Mouse (Mus musculus): ENCODE results near the gene Rara. TPM values are rescaled to one million over a fixed set of nuclear protein-coding genes. Genes with fewer than 3 reads are reported as not detected.
"Not testable (repeated sequence)": the region's sequence is repeated elsewhere in the genome, so short reads cannot be mapped to it uniquely, and the experiment has no call there.

Gene Rara
- polyA plus RNA-seq, 1 experiment = not detected

GRCm38 (mm10) chr11:98974871-98975719, 47.5 kb downstream of the Rara start:
- H3K4me1 ChIP-seq (ENCODE audit: control insufficient read depth, insufficient read depth, low read length) = peaks cover 16% of the 10 kb centered on the region
- H3K4me3 ChIP-seq (ENCODE audit: insufficient read depth, low read depth, low read length) = no peak overlapping the region
- TF ChIP-seq CTCF (IDR thresholded peaks at IDR 0.05; ENCODE audit: insufficient read depth, low read depth, low read length) = 0 out of 2 replicates have a peak, but pooled peaks have one; percentile 10
- no peak for TF ChIP-seq POLR2A (IDR thresholded peaks at IDR 0.05; ENCODE audit: insufficient read depth, low read depth, low read length)
- WGBS = 41% methylated on average over 5 of the region's 5 CpGs
- H3K27ac ChIP-seq (ENCODE audit: insufficient read depth, low read depth, low read length) = no peak overlapping the region

- 62% methylated on average over 15 of the region's 15 CpGs for WGBS
- no peak overlapping the region for H3K4me3 ChIP-seq (ENCODE audit: insufficient read depth, low read depth, low read length)
- TF ChIP-seq CTCF (IDR thresholded peaks at IDR 0.05; ENCODE audit: insufficient read depth, low read depth, low read length) = no peak
- TF ChIP-seq POLR2A (IDR thresholded peaks at IDR 0.05; ENCODE audit: insufficient read depth, low read depth, low read length) = no peak
- H3K27ac ChIP-seq (ENCODE audit: insufficient read depth, low read depth, low read length) = no peak overlapping the region
- H3K4me1 ChIP-seq (ENCODE audit: control insufficient read depth, insufficient read depth, low read length) = 0 out of 2 replicates have a peak, but pooled peaks cover 5% of the 10 kb centered on the region
Measured at GRCm38 (mm10) chr11:98978526-98979148, 51.0 kb downstream of the Rara start.

GRCm38 (mm10) chr11:98979356-98979755, 51.7 kb downstream of the Rara start:
- 81% methylated on average over 5 of the region's 5 CpGs for WGBS
- TF ChIP-seq CTCF (IDR thresholded peaks at IDR 0.05; ENCODE audit: insufficient read depth, low read depth, low read length) (no peak), POLR2A (IDR thresholded peaks at IDR 0.05; ENCODE audit: insufficient read depth, low read depth, low read length) (no peak)

GRCm38 (mm10) chr11:98981289-98981996, 53.8 kb downstream of the Rara start:
- Histone ChIP-seq H3K27ac (ENCODE audit: insufficient read depth, low read depth, low read length) (0 out of 2 replicates have a peak overlapping the region, but pooled peaks have one; percentile 30), H3K4me1 (ENCODE audit: control insufficient read depth, insufficient read depth, low read length) (0 out of 2 replicates have a peak, but pooled peaks cover 5% of the 10 kb centered on the region), H3K4me3 (ENCODE audit: insufficient read depth, low read depth, low read length) (peak overlapping the region; percentile 66)
- TF ChIP-seq POLR2A (IDR thresholded peaks at IDR 0.05; ENCODE audit: insufficient read depth, low read depth, low read length) (no peak), CTCF (IDR thresholded peaks at IDR 0.05; ENCODE audit: insufficient read depth, low read depth, low read length) (no peak)
- 31% methylated on average over 20 of the region's 20 CpGs for WGBS

More at GRCm38 (mm10) chr11:98979356-98979755, 51.7 kb downstream of the Rara start:
- no peak overlapping the region for H3K27ac ChIP-seq (ENCODE audit: insufficient read depth, low read depth, low read length)
- no peak overlapping the region for H3K4me3 ChIP-seq (ENCODE audit: insufficient read depth, low read depth, low read length)
- 0 out of 2 replicates have a peak, but pooled peaks cover 5% of the 10 kb centered on the region for H3K4me1 ChIP-seq (ENCODE audit: control insufficient read depth, insufficient read depth, low read length)

- Histone ChIP-seq H3K4me3 (ENCODE audit: insufficient read depth, low read depth, low read length) (peak overlapping the region; percentile 66), H3K4me1 (ENCODE audit: control insufficient read depth, insufficient read depth, low read length) (0 out of 2 replicates have a peak, but pooled peaks cover 5% of the 10 kb centered on the region), H3K27ac (ENCODE audit: insufficient read depth, low read depth, low read length) (peak overlapping the region; percentile 30; the same call in 1 of the 2 replicates)
- TF ChIP-seq CTCF (IDR thresholded peaks at IDR 0.05; ENCODE audit: insufficient read depth, low read depth, low read length) (peak; percentile 57), POLR2A (IDR thresholded peaks at IDR 0.05; ENCODE audit: insufficient read depth, low read depth, low read length) (peak; percentile 57)
- under 1% methylated on average over 94 of the region's 94 CpGs for WGBS
Measured at GRCm38 (mm10) chr11:98981997-98982772, 54.6 kb downstream of the Rara start.

- Histone ChIP-seq H3K4me3 (ENCODE audit: insufficient read depth, low read depth, low read length) (peak within 1 kb of the TSS; percentile 66), H3K4me1 (ENCODE audit: control insufficient read depth, insufficient read depth, low read length) (0 out of 2 replicates have a peak, but pooled peaks cover 5% of the 10 kb centered on the region), H3K27ac (ENCODE audit: insufficient read depth, low read depth, low read length) (peak within 1 kb of the TSS; percentile 30; the same call in 1 of the 2 replicates)
- TF ChIP-seq CTCF (IDR thresholded peaks at IDR 0.05; ENCODE audit: insufficient read depth, low read depth, low read length) = no peak
- TF ChIP-seq POLR2A (IDR thresholded peaks at IDR 0.05; ENCODE audit: insufficient read depth, low read depth, low read length) = no peak
- WGBS = 4% methylated on average over 27 of the region's 28 CpGs
Measured at GRCm38 (mm10) chr11:98982773-98983133, 55.1 kb downstream of the Rara start, which contains the start of gene Gjd3. Gene Gjd3, minus strand, starts transcription at chr11:98983016.

- TF ChIP-seq POLR2A (IDR thresholded peaks at IDR 0.05; ENCODE audit: insufficient read depth, low read depth, low read length) (no peak), CTCF (IDR thresholded peaks at IDR 0.05; ENCODE audit: insufficient read depth, low read depth, low read length) (no peak)
- H3K4me1 ChIP-seq (ENCODE audit: control insufficient read depth, insufficient read depth, low read length) = 0 out of 2 replicates have a peak, but pooled peaks cover 5% of the 10 kb centered on the region
- no peak overlapping the region for H3K27ac ChIP-seq (ENCODE audit: insufficient read depth, low read depth, low read length)
- WGBS = 70% methylated on average over 8 of the region's 8 CpGs
- H3K4me3 ChIP-seq (ENCODE audit: insufficient read depth, low read depth, low read length) = no peak overlapping the region
Measured at GRCm38 (mm10) chr11:98983551-98983950, 55.9 kb downstream of the Rara start.

- H3K4me1 ChIP-seq (ENCODE audit: control insufficient read depth, insufficient read depth, low read length) = 0 out of 2 replicates have a peak, but pooled peaks cover 5% of the 10 kb centered on the region
- WGBS = 90% methylated on average over 7 of the region's 7 CpGs
- H3K4me3 ChIP-seq (ENCODE audit: insufficient read depth, low read depth, low read length) = no peak overlapping the region
- TF ChIP-seq CTCF (IDR thresholded peaks at IDR 0.05; ENCODE audit: insufficient read depth, low read depth, low read length) = no peak
- TF ChIP-seq POLR2A (IDR thresholded peaks at IDR 0.05; ENCODE audit: insufficient read depth, low read depth, low read length) = no peak
- no peak overlapping the region for H3K27ac ChIP-seq (ENCODE audit: insufficient read depth, low read depth, low read length)
Measured at GRCm38 (mm10) chr11:98985542-98985941, 57.9 kb downstream of the Rara start.

GRCm38 (mm10) chr11:98988260-98988659, 60.6 kb downstream of the Rara start:
- WGBS = 95% methylated on average over 6 of the region's 6 CpGs
- H3K4me3 ChIP-seq (ENCODE audit: insufficient read depth, low read depth, low read length); H3K27ac ChIP-seq (ENCODE audit: insufficient read depth, low read depth, low read length); H3K4me1 ChIP-seq (ENCODE audit: control insufficient read depth, insufficient read depth, low read length): not testable (repeated sequence)
